Mouse (Mus musculus) cerebellum, postnatal 4 days (tissue): ENCODE measurements around the gene Arhgap28.
"Not testable (repeated sequence)": the region's sequence is repeated elsewhere in the genome, so short reads cannot be mapped to it uniquely, and the experiment has no call there.

Experiments
- DNase-seq, 2 experiments: peaks; one replicate each; pipeline ENCODE4 v3.0.0; 2022; ENCODE audit warnings: low spot score in 2 of 2, mixed read lengths in 1 of 2

Gene Arhgap28

GRCm38 (mm10) chr17:67877599-67877998 lies 126.3 kb downstream of the Arhgap28 start:
- no peak for DNase-seq

- DNase-seq, result peak; percentile 71 to 80
Measured at GRCm38 (mm10) chr17:67869731-67870601, 134.0 kb downstream of the Arhgap28 start.

DNA sequence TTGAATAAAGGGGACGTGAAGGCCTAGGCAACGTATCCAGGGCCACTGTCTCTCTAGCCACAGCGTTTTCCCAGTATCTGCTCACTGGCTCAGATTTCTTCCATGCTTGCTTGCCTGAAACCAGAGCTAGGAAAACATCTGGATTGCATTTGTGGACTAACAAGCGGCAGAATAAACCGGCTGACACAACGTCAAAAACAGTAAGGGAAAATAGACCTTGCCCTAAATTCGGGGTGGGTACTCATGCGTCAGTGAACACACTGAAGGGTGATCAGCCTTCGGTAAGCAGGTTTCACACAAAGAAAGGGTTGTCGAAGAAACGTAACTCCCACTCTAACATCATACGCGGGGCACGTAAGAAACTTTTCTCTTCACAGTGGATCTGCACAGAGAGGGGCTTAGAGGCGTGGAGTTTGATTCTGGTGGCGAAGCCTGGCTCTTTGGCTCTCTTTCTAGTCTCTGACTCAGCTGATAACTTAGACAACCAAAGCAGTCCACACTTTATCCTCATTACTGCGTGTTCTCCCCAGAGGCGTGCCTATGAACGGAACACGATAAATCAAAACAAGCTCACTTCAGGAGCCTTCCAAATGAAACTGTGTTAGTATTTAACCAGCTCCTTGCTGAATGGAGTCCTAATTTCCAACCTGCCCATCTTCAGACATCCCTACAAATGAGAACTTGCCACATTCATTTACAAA lies 137.2 kb downstream of the Arhgap28 start:
- no peak for DNase-seq

DNA sequence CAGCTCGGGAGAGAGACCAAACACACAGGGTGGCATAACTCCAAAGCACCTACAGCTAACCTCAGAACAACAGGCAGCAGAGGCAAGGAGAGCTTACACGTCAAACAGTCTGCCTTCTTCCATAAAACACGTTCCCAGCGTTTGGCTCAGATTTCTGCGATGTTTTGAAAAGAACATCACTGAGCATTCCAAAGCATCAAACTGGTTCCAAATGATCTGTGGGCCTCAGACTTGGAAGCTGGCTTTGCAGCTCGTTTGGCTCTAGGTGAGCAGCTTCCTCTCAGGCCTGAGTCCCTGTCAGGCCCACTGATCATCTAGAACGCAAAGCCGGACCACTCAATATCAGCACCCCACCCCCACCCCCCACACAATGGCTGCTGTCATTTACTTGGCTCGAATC lies 137.9 kb downstream of the Arhgap28 start:
- no peak for DNase-seq

DNA sequence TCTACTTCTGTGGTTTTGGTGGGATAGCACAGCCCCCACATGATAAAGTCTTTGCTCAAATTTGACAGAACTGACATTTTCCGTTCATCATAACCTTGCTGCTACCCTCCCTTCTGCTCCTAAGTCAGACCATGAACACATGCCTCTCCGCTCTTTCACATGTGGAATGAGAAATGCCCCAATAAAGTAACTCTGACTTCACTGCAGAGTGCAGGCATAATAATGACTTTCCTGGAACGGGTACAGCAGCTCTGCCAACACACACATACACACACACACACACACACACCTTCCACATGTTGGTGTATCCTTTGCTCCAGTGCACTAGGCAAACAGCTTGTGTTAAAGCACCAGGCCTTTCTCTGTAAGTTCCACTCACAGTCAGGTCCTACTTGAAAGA lies 139.0 kb downstream of the Arhgap28 start:
- no peak for DNase-seq

DNA sequence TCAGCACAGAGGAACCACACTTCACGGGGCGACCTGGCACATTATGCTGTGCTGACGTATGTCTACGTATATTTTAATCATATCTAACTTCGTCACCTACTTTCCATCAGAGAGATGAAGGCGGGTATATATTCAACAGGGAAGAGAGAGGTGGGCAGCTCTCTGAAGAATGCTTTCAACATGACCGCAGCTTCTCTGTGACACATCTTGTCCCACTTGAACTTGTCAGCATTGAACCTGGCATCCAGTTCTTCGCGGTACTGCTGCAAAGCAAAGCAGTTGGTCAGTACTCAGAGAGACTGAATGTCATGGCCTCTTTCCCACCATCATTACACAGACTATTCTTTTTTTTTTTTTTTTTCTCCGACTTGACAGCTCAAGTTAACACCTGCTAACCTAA lies 139.6 kb downstream of the Arhgap28 start:
- DNase-seq, result no peak

DNA sequence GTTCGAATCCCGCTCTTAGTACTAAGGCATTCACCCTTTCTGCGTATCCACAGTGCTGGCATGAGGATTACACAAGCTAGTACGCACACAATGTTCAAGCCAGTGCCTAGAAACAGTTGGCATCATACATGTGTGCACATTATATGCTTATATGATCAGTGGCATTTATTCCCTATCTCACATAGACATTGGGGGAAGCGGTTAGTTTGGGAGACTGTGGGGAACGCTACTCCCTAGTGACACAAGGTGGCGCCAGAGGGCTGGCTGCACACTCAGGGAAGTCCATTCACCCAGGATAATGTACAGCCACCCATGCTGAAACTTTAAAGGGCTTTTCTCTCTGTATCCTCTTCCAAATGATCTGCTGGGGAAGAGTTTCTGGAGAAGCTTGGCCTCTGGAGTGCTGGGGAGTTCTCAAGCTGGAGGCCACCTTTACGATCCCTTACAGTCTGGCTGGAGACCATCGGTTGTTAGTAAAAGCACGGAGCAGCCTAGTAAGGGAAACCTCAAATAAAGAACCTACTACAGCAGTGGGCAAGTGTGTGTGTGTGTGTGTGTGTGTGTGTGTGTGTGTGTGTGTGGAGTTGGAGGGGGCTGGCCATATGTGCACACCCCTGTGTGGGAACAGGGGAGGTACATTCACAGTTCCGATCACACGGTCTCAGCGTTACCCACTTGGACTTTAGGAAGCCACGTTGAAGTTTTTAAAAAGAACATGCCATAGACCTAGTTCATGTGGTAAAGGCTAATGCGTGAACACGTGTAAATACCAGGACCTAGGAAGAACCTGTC lies 142.0 kb downstream of the Arhgap28 start:
- DNase-seq, result peak; percentile 69 to 81

- peak in 1 of 2 experiments; percentile 27 for DNase-seq
Measured at GRCm38 (mm10) chr17:67861080-67861630, 142.8 kb downstream of the Arhgap28 start.

DNA sequence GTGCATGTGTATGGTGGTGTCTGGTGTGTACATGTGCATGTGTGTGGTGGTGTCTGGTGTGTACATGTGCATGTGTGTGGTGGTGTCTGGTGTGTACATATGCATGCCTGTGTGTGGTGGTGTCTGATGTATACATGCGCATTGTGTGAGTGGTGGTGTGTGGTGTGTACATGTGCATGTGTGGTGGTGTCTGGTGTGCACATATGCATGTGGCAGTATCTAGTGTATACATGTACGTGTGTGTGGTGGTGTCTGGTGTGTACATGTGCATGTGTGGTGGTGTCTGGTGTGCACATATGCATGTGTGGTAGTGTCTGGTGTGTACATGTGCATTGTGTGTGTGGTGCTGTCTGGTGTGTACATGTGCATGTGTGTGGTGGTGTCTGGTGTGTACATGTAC lies 162.4 kb downstream of the Arhgap28 start:
- DNase-seq, result not testable (repeated sequence)

DNA sequence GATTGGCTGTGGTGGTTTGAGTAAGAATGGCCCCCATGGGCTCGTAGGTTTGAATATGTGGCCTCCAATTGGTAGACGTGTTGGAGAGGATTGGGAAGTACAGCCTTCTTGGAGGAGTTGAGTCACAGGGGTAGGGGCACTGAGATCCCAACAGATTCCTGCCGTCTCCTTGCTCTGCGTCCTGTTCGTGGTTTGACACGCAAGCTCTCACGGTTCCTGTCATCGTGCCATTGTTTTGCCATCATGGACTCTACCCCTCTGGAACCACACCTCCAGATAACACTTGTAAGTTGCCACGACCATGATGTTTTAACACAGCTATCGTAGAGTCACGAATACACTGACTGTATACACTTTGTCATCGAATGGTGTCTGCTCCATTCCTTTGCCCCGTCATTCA lies 165.0 kb downstream of the Arhgap28 start:
- DNase-seq, result no peak

DNA sequence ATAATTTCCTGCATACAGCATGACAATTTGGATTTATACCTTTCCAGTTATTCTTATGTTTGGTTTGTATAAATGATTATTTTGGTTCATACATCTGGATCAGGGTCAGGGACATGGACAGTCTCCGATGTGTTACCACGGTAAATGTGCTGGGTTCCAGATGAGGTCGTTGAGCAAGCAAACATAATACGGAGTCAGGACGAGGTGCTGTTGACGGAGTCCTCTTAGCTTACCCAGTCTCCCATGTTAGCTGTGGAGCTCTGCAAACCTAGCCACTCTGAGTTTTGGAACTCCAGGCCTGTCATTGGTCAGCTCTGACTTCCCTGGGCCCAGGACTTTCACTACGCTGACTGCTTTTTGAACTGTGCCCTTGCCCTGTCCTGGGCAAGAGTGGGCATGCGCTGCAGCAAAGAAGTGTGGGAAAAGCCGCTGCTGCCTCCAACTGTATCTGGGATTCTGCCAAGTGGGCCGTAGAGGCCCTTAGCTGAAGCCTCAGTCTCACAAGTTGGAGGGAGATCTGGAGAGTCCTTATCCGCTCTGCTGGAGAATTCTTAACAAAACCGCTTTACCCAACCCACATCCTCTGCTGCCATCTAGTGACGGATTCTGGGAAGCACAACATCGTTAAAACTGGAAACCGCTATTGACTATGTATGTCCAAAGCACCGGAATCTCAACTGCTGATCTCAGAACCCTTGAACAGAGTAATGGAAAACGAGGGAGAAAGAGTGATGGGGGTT lies 166.4 kb downstream of the Arhgap28 start:
- DNase-seq, result peak; percentile 60 to 83

- DNase-seq, result no peak
Measured at GRCm38 (mm10) chr17:67836146-67836895, 167.6 kb downstream of the Arhgap28 start.

GRCm38 (mm10) chr17:67827431-67827830 lies 176.5 kb downstream of the Arhgap28 start:
- DNase-seq, result no peak

GRCm38 (mm10) chr17:67816916-67817315 lies 187.0 kb downstream of the Arhgap28 start:
- no peak for DNase-seq

- no peak for DNase-seq
Measured at GRCm38 (mm10) chr17:67815720-67816119, 188.2 kb downstream of the Arhgap28 start.

GRCm38 (mm10) chr17:67813666-67814065 lies 190.3 kb downstream of the Arhgap28 start:
- no peak for DNase-seq

DNA sequence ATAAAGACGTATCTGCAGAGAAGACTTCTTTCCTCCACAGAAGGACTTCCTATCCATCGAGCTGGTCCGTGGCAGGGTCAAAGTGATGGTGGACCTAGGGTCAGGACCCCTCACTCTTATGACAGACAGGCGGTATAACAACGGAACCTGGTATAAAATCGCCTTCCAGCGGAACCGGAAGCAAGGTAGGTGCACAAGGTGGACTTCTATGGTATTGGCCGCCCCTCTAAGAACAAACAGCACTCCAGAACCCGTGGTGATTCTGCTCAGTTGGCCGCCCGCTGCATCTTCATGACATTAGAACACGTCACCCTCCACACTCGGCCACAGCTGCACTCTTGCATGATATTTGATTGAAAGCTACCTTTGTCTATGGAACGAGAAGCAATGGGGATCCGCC lies 194.7 kb downstream of the Arhgap28 start:
- no peak for DNase-seq
